Mouse (Mus musculus): ENCODE measurements at regions not wholly inside any gene's neighbourhood (a gene's known extent, or its start where the extent isn't known, plus 50 kb on each side); places are given as distances from the start of the nearest gene placed in this dataset.

GRCm38 (mm10) chr6:12833358-12833757 lies 84.1 kb upstream of the Thsd7a start:
- TF ChIP-seq MXI1 (IDR thresholded peaks at IDR 0.05; ENCODE audit: low read depth, low read length) (no peak), CHD2 (IDR thresholded peaks at IDR 0.05; ENCODE audit: low read length) (no peak), SIN3A (IDR thresholded peaks at IDR 0.05; ENCODE audit: low read length) (no peak), EP300 (IDR thresholded peaks at IDR 0.05; ENCODE audit: low read length) (no peak), CTCF (conservative IDR thresholded peaks at IDR 0.05 in 1 of 2, IDR thresholded peaks at IDR 0.05 in 1 of 2; ENCODE audit: low read depth in 2 of 2, low read length in 2 of 2) (no peak), POLR2A (IDR thresholded peaks at IDR 0.05; ENCODE audit: low read depth, low read length) (no peak), BHLHE40 (IDR thresholded peaks at IDR 0.05; ENCODE audit: low read depth, low read length) (no peak), MAX (IDR thresholded peaks at IDR 0.05; ENCODE audit: low read length) (no peak), SMC3 (IDR thresholded peaks at IDR 0.05; ENCODE audit: low read depth, low read length) (no peak), ZKSCAN1 (IDR thresholded peaks at IDR 0.05; ENCODE audit: borderline replicate concordance, low read depth, low read length) (no peak), MEF2A (IDR thresholded peaks at IDR 0.05; ENCODE audit: borderline replicate concordance, low read depth, low read length) (no peak), JUND (conservative IDR thresholded peaks at IDR 0.05; ENCODE audit: low read depth, low read length) (no peak), RCOR1 (conservative IDR thresholded peaks at IDR 0.05; ENCODE audit: low read depth, low read length) (no peak)
